In the genomic region with DNA sequence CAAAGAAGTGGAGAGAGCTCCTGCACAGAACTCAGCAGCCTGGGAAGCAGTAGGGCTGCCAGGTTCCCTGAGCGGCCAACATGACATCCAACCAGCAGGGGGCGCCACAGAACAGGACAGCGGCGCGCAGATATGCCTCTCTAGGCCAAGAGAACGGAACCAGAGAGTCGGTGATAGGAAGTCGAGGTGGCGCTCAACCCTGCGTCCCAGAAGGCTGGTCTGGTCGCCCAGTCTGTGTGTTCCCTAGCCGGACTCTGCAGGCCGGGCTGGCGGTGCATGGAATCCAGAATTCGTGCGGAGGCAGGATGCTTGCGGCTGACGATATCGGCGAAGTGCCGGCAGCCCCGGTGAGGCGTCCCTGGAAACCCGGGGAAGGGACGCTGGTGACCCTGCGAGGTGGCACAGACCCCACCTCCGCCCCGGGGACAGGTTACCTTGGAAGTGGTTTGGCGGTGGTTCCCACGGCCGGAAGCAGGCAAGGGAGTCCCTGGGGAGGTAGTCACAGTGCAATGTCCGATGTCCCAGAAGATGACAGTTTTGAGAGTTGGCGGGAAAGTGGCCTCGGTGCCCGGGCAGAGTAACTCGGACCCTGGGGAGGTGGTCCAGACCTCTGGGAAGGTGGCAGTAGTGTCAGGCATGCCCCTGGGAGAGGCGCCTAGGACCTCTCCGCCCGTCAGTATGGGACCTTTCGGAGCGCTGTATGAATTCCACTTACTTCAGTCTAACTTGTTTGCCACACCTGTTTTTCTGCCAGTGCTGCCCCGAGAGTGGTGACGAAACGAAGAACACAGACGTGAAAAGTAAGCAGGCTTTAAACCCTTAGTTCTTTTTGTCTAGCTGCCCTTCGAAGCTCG, we compare ENCODE assay signal across 8 mouse cellular contexts. TPM values are rescaled to one million over a fixed set of nuclear protein-coding genes. Genes with fewer than 3 reads are reported as not detected.
DNase-seq lines count a peak whose midpoint lies in the region; ATAC-seq and TF ChIP-seq lines count a peak whose summit lies in the region.

TSS of gene Rint1 (plus strand) at position 176 of the 854 bp plus-strand sequence.

- H3K4me2 ChIP-seq in heart, embryonic 12.5 days, result peak within 1 kb of the TSS; percentile 97
- H3K4me2 ChIP-seq in kidney, postnatal 0 days (ENCODE audit: low read length), result peak within 1 kb of the TSS; percentile 73
- peak within 1 kb of the TSS; percentile 79 for H3K4me2 ChIP-seq in liver, embryonic 11.5 days
- H3K4me2 ChIP-seq in stomach, embryonic 14.5 days (replicated peaks; ENCODE audit: low read depth, low read length), result peak within 1 kb of the TSS; percentile 79

- H3K36me3 ChIP-seq in heart, embryonic 12.5 days, result peaks cover 19% of the 10 kb centered on the region; the same call in 1 of the 2 replicates
- no peaks in the 10 kb centered on the region for H3K36me3 ChIP-seq in kidney, postnatal 0 days (ENCODE audit: insufficient read depth, low read length)
- H3K36me3 ChIP-seq in liver, embryonic 11.5 days (ENCODE audit: control insufficient read depth, insufficient read depth, low read length), result 0 out of 2 replicates have a peak, but pooled peaks cover 2% of the 10 kb centered on the region
- peaks cover 14% of the 10 kb centered on the region; the same call in 1 of the 2 replicates for H3K36me3 ChIP-seq in stomach, embryonic 14.5 days (ENCODE audit: control insufficient read depth, insufficient read depth, low read length)

- peak within 1 kb of the TSS; percentile 68 for H3K27ac ChIP-seq in heart, embryonic 12.5 days (ENCODE audit: poor library complexity, severe bottlenecking)
- peak within 1 kb of the TSS; percentile 65; the same call in 1 of the 2 replicates for H3K27ac ChIP-seq in kidney, postnatal 0 days
- H3K27ac ChIP-seq in liver, embryonic 11.5 days (ENCODE audit: low read depth, low read length), result peak within 1 kb of the TSS; percentile 65
- peak within 1 kb of the TSS; percentile 35; the same call in 1 of the 2 replicates for H3K27ac ChIP-seq in stomach, embryonic 14.5 days (ENCODE audit: low read length)

- peak within 1 kb of the TSS; percentile 90 for H3K4me3 ChIP-seq in heart, embryonic 12.5 days
- H3K4me3 ChIP-seq in kidney, postnatal 0 days (replicated peaks; ENCODE audit: low read depth, low read length), result peak within 1 kb of the TSS; percentile 91
- peak within 1 kb of the TSS; percentile 95 for H3K4me3 ChIP-seq in liver, embryonic 11.5 days (ENCODE audit: low read depth, low read length)
- H3K4me3 ChIP-seq in stomach, embryonic 14.5 days (ENCODE audit: low read depth, low read length), result peak within 1 kb of the TSS; percentile 67

- no peaks in the 10 kb centered on the region for H3K27me3 ChIP-seq in heart, embryonic 12.5 days (replicated peaks)
- H3K27me3 ChIP-seq in kidney, postnatal 0 days (ENCODE audit: insufficient read depth, low read length), result no peaks in the 10 kb centered on the region
- no peaks in the 10 kb centered on the region for H3K27me3 ChIP-seq in liver, embryonic 11.5 days (replicated peaks; ENCODE audit: control insufficient read depth, insufficient read depth, low read length)
- no peaks in the 10 kb centered on the region for H3K27me3 ChIP-seq in stomach, embryonic 14.5 days (ENCODE audit: control insufficient read depth, insufficient read depth, low read length)

- H3K9ac ChIP-seq in heart, embryonic 12.5 days, result peak within 1 kb of the TSS; percentile 92
- peak within 1 kb of the TSS; percentile 83 for H3K9ac ChIP-seq in kidney, postnatal 0 days (ENCODE audit: low read depth, low read length)
- H3K9ac ChIP-seq in liver, embryonic 11.5 days (ENCODE audit: low read depth, low read length), result peak within 1 kb of the TSS; percentile 97
- H3K9ac ChIP-seq in stomach, embryonic 14.5 days (replicated peaks; ENCODE audit: low read depth, low read length), result peak within 1 kb of the TSS; percentile 75

- H3K4me1 ChIP-seq in heart, embryonic 12.5 days (replicated peaks), result peaks cover 14% of the 10 kb centered on the region
- no peaks in the 10 kb centered on the region for H3K4me1 ChIP-seq in kidney, postnatal 0 days (replicated peaks; ENCODE audit: insufficient read depth, low read length)
- H3K4me1 ChIP-seq in liver, embryonic 11.5 days (replicated peaks; ENCODE audit: control insufficient read depth, insufficient read depth, low read length), result peaks cover 3% of the 10 kb centered on the region; the same call in 1 of the 2 replicates
- 0 out of 2 replicates have a peak, but pooled peaks cover 3% of the 10 kb centered on the region for H3K4me1 ChIP-seq in stomach, embryonic 14.5 days (ENCODE audit: control insufficient read depth, insufficient read depth, low read length)

- H3K9me3 ChIP-seq in heart, embryonic 12.5 days (replicated peaks), result no peaks in the 10 kb centered on the region
- no peaks in the 10 kb centered on the region for H3K9me3 ChIP-seq in kidney, postnatal 0 days (replicated peaks; ENCODE audit: low read length)
- no peaks in the 10 kb centered on the region for H3K9me3 ChIP-seq in liver, embryonic 11.5 days (ENCODE audit: control insufficient read depth, low read length)
- no peaks in the 10 kb centered on the region for H3K9me3 ChIP-seq in stomach, embryonic 14.5 days (ENCODE audit: control insufficient read depth, low read depth, low read length)

- 2% methylated on average over 47 of the region's 47 CpGs for WGBS in heart, embryonic 12.5 days
- 3% methylated on average over 47 of the region's 47 CpGs for WGBS in kidney, postnatal 0 days
- WGBS in liver, embryonic 11.5 days, result 2% methylated on average over 47 of the region's 47 CpGs
- WGBS in stomach, embryonic 14.5 days, result 2% methylated on average over 47 of the region's 47 CpGs

- DNase-seq in CD4-positive helper T cell, adult 2 months (ENCODE audit: low read depth, low spot score), result peak; percentile 91
- DNase-seq in brain, embryonic 18.5 days (ENCODE audit: low read depth, low spot score), result peak; percentile 73
- DNase-seq in kidney, postnatal 0 days (ENCODE audit: low spot score), result peak; percentile 95
- peak; percentile 97 for DNase-seq in liver, embryonic 11.5 days (ENCODE audit: low spot score)
- peak; percentile 97 for DNase-seq in naive thymus-derived CD4-positive, alpha-beta T cell, adult 2 months (ENCODE audit: low read depth)

- TF ChIP-seq CTCF in kidney, postnatal 0 days (IDR thresholded peaks at IDR 0.05; ENCODE audit: low read depth), result peak; percentile 99

- ATAC-seq in erythroid progenitor cell, adult 5-6 weeks (replicated peaks; ENCODE audit: low FRiP score, poor library complexity, severe bottlenecking), result peak; percentile 87
- ATAC-seq in heart, embryonic 12.5 days (ENCODE audit: insufficient number of reproducible peaks, low FRiP score), result peak; percentile 85
- ATAC-seq in kidney, postnatal 0 days (replicated peaks; ENCODE audit: low FRiP score, low read depth), result peak; percentile 87
- ATAC-seq in liver, embryonic 11.5 days (replicated peaks; ENCODE audit: low FRiP score), result peak; percentile 82
- peak; percentile 83 for ATAC-seq in stomach, embryonic 14.5 days (ENCODE audit: insufficient number of reproducible peaks, insufficient read depth, low FRiP score, low read depth)

RNA-seq across cellular contexts. Expression of gene Rint1, which starts in this region (rescaled TPM):
- 24.7 and 24.9 TPM in 2 replicates for total RNA-seq in erythroid progenitor cell, adult 5-6 weeks (2015; ENCODE audit: low replicate concordance)
- 41.8 and 43.9 TPM in 2 replicates for total RNA-seq in erythroid progenitor cell, adult 5-6 weeks (2017; ENCODE audit: low replicate concordance)
- polyA plus RNA-seq in heart, embryonic 12.5 days (2016; fragmentation: Nextera tagmentation; extraction: Ambion mirVana), result 32.1 and 32.2 TPM in 2 replicates
- 26.8 and 29.5 TPM in 2 replicates for polyA plus RNA-seq in kidney, postnatal 0 days (2015; fragmentation: Nextera tagmentation; extraction: Ambion mirVana)
- 38.6 and 41.1 TPM in 2 replicates for polyA plus RNA-seq in liver, embryonic 11.5 days (2014; fragmentation: Nextera tagmentation; extraction: Ambion mirVana)
- 35.5 and 35.6 TPM in 2 replicates for polyA plus RNA-seq in stomach, embryonic 14.5 days (2014; fragmentation: Nextera tagmentation; extraction: Ambion mirVana)

Comparison
In these comparisons a context has a peak if more than half of its experiments do, and no peak if none do; other contexts are left out.
1. Peak in every context shown above with its lines: DNase-seq, ATAC-seq, H3K4me3 ChIP-seq and H3K27ac ChIP-seq.